Mouse (Mus musculus): ENCODE results near the gene Ugt1a6b.
"Not testable (repeated sequence)": the region's sequence is repeated elsewhere in the genome, so short reads cannot be mapped to it uniquely, and the experiment has no call there.

DNA sequence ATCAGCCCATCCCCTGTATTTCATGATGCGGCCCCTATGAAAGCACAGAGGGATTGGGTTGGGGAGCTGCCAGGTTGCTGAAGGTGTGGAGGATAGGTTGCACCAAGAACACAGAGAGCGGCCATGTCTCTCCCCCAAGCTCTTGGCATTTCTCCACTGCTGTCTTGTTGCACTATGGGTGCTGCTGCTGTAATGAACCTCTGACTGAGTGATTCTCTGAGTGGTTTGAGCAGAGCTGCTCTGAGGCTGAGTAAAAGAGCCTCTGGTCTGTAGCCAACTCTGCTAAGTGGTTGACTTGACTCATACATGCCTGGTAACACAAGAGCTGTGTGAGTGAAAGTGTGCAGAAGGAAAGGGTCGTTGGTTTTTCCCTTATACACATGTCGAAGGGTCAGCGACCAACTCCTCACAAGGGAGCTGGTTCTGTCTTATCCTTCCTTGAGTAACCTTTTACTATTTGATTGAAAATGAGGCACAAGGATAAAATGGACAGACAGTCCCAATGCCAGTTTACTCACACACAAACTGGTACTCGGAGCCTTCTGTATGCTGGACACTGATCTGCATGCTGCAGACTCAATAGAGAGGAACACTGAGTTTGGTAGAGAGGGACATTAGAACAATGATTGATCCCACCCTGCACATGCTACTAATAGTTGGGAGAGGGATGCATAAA, 32.3 kb downstream of the Ugt1a6b start:
- TF ChIP-seq HCFC1 (IDR thresholded peaks at IDR 0.05; ENCODE audit: borderline replicate concordance, insufficient read depth, low read length); CHD2 (IDR thresholded peaks at IDR 0.05; ENCODE audit: low read depth, low read length): not testable (repeated sequence)
